Mouse (Mus musculus) heart, adult 2 months (tissue): ENCODE data around the gene Scarb1.

Experiments used
- CTCF ChIP-seq: fragments of 200-600 bp; IDR thresholded peaks from 2 replicates; pipeline ENCODE4 v1.8.1; 2022; ENCODE audit warnings: antibody characterized with exemption, mild to moderate bottlenecking, moderate library complexity
- EP300 ChIP-seq: fragments of 200-500 bp; IDR thresholded peaks from 2 replicates; pipeline ENCODE4 v1.6.1; 2011; ENCODE audit warnings: low read depth, low read length, control low read depth; ENCODE audit not compliant: insufficient read depth
- POLR2A ChIP-seq: fragments of 200-500 bp; IDR thresholded peaks from 2 replicates; pipeline ENCODE4 v1.6.1; 2011; ENCODE audit warnings: mild to moderate bottlenecking, low read depth, low read length, control low read depth; ENCODE audit not compliant: insufficient read depth

DNA sequence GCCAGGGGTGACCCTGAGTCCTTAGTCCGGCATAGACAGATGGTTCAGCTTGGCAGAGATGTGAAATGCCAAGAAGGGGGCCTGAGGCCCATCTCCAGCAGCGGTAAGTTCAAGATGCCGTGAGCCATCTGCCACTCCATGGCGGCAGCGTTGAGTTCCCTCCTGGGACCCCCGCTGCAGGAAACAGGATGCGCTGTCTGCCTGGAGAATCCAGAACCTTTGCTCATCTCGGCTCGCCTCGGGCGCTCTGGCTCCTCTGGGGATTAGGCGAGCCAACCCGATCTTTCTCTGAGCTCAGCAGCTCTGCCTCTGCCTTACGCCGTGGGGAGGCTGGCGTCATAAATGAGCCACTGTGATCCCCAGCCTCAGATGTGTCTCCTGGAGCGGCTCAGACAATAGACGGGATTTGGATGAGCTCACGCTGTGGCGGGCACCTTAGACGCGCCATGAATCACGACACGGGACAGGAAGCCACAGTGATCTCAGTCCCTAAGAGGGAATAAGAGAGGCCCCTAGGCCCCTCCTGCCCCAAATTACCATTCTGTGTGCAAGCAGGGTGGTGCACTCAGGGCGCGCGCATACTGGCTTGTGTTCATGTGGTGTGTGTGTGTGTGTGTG lies 95.3 kb downstream of the Scarb1 start:
- TF ChIP-seq CTCF, result no peak
- no peak for TF ChIP-seq POLR2A
- TF ChIP-seq EP300, result no peak
